Mouse (Mus musculus) embryonic facial prominence, embryonic 15.5 days (tissue): ENCODE data around the gene Usp35. TPM values are rescaled to one million over a fixed set of nuclear protein-coding genes. Genes with fewer than 3 reads are reported as not detected.

Experiments
- ATAC-seq: fragments of 200-750 bp; cut with Nextera tagmentation; 2 replicates; pipeline ENCODE4 v1.8.0; 2017; ENCODE audit warnings: low read depth, moderate TSS enrichment; ENCODE audit not compliant: insufficient number of reproducible peaks, low FRiP score, low TSS enrichment
- H3K27ac ChIP-seq: fragments of 300-500 bp; sonication (generic); replicated peaks from 2 replicates; pipeline ENCODE4 v1.5.1; 2015; ENCODE audit warnings: mild to moderate bottlenecking, inconsistent platforms
- H3K27me3 ChIP-seq: fragments of 300-500 bp; sonication (generic); 2 replicates; pipeline ENCODE4 v1.6.1; 2015; ENCODE audit warnings: inconsistent platforms
- H3K36me3 ChIP-seq: fragments of 300-500 bp; sonication (generic); 2 replicates; pipeline ENCODE4 v1.6.1; 2015; ENCODE audit warnings: mild to moderate bottlenecking, inconsistent platforms
- H3K4me1 ChIP-seq: fragments of 300-500 bp; sonication (generic); 2 replicates; pipeline ENCODE4 v1.6.1; 2015; ENCODE audit warnings: inconsistent platforms
- H3K4me2 ChIP-seq: fragments of 300-500 bp; sonication (generic); replicated peaks from 2 replicates; pipeline ENCODE4 v1.6.1; 2015; ENCODE audit warnings: mild to moderate bottlenecking, inconsistent platforms
- H3K4me3 ChIP-seq: fragments of 300-500 bp; sonication (generic); replicated peaks from 2 replicates; pipeline ENCODE4 v1.5.1; 2015; ENCODE audit warnings: mild to moderate bottlenecking, inconsistent platforms
- H3K9ac ChIP-seq: fragments of 300-500 bp; sonication (generic); 2 replicates; pipeline ENCODE4 v1.6.1; 2015; ENCODE audit warnings: inconsistent platforms
- H3K9me3 ChIP-seq: fragments of 300-500 bp; sonication (generic); replicated peaks from 2 replicates; pipeline ENCODE4 v1.6.1; 2016; ENCODE audit warnings: inconsistent platforms
- WGBS: fragments of 180-500 bp; shearing (Covaris S2); methylation state at CpG from one replicate; pipeline ENCODE4 v1.1.7; 2015; 5-methylcytosine and 5-hydroxymethylcytosine counted together
- polyA plus RNA-seq: library from polyadenylated mRNA; unstranded; fragments of >200 nt; fragmentation: Nextera tagmentation; extraction: Ambion mirVana; gene quantifications from 2 replicates; pipeline ENCODE4 v1.2.1, GENCODE M21; 2015

Gene Usp35
- polyA plus RNA-seq, 1 experiment from 2014 or later: 2.5 TPM

DNA sequence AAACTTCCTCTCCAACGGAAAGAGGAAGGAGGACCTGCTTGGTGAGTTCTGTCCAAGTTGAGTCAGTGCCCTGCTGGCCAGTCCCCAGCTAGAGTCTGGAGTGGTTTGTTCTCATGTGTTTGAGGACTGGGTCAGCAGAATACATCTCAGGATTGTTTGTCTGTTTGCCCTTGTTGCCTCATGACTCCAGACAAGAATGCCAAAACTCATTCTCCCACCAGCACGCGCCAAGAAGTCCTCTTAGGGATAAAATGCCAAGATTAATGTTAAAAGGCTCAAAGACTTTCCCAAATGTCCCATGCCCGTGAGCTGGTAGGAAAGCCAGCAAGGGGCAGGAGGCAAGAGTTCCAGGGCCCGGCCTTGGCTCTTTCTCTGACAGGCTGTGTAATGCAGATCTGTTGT is 25.1 kb upstream of the Usp35 start:
- H3K9ac ChIP-seq: no peak overlapping the region
- no peaks in the 10 kb centered on the region for H3K4me1 ChIP-seq
- H3K9me3 ChIP-seq: no peaks in the 10 kb centered on the region
- 72% methylated on average over 5 of the region's 5 CpGs for WGBS
- no peak for ATAC-seq
- H3K27ac ChIP-seq: no peak overlapping the region; the same call in 1 of the 2 replicates
- no peak overlapping the region for H3K4me3 ChIP-seq
- H3K36me3 ChIP-seq: no peaks in the 10 kb centered on the region
- no peaks in the 10 kb centered on the region for H3K27me3 ChIP-seq
- H3K4me2 ChIP-seq: no peak overlapping the region

GRCm38 (mm10) chr7:97356253-97356652 is 24.4 kb upstream of the Usp35 start:
- Histone ChIP-seq H3K4me2 (no peak overlapping the region), H3K4me1 (no peaks in the 10 kb centered on the region), H3K27ac (no peak overlapping the region), H3K36me3 (no peaks in the 10 kb centered on the region), H3K9me3 (no peaks in the 10 kb centered on the region), H3K4me3 (no peak overlapping the region), H3K27me3 (no peaks in the 10 kb centered on the region), H3K9ac (no peak overlapping the region)
- ATAC-seq: no peak
- WGBS: 83% methylated on average over 5 of the region's 5 CpGs

DNA sequence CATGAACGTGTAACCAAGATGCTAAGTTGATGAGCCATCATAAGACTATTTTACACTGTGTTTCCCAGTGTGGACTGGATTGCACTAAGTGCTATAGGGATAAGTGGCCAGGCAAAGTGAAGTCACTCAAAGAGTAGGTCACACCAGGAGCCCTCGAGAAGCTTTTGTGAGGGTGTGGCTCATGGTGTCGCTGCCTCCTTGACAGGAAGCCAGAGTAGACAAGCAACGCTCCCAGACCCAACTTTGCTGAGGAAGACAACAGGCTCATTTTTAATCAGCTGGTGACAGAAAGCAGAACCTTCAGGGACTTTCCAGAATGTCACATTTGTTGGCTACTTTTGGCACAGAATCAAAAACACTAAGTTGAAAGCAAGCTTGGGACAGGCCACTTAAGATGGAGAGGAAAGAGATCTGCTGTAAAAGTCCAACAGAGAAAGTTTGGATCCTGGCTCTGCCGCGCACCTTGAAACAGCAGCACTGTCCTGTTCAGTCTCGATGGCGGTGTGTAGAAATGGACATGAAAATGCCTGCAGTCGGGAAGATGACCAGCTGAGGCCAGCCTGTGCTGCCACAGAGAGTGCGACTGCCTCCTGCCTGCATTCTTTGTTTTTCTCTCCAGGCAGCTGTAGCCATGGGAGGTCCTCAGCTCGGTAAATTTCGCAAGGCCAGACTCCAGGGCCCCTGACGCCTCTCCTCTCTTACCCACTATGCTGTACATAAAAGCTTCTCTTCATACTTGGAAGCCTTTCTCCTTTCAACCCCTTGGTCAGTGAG is 23.4 kb upstream of the Usp35 start:
- no peak for ATAC-seq
- Histone ChIP-seq H3K4me1 (no peaks in the 10 kb centered on the region), H3K36me3 (no peaks in the 10 kb centered on the region), H3K4me2 (no peak overlapping the region), H3K27ac (no peak overlapping the region), H3K27me3 (no peaks in the 10 kb centered on the region), H3K4me3 (no peak overlapping the region), H3K9me3 (no peaks in the 10 kb centered on the region), H3K9ac (no peak overlapping the region)
- 47% methylated on average over 13 of the region's 13 CpGs for WGBS

- H3K27me3 ChIP-seq: no peaks in the 10 kb centered on the region
- 89% methylated on average over 6 of the region's 6 CpGs for WGBS
- H3K27ac ChIP-seq: no peak overlapping the region
- no peak overlapping the region for H3K4me2 ChIP-seq
- no peaks in the 10 kb centered on the region for H3K4me1 ChIP-seq
- peaks cover 12% of the 10 kb centered on the region for H3K36me3 ChIP-seq
- H3K4me3 ChIP-seq: no peak overlapping the region
- H3K9ac ChIP-seq: no peak overlapping the region
- ATAC-seq: no peak
- no peaks in the 10 kb centered on the region for H3K9me3 ChIP-seq
Measured at GRCm38 (mm10) chr7:97353356-97353755, 21.5 kb upstream of the Usp35 start.

GRCm38 (mm10) chr7:97351792-97352513 is 20.1 kb upstream of the Usp35 start:
- Histone ChIP-seq H3K9ac (no peak overlapping the region), H3K27ac (no peak overlapping the region), H3K36me3 (peaks cover 12% of the 10 kb centered on the region), H3K4me3 (no peak overlapping the region), H3K4me2 (no peak overlapping the region), H3K4me1 (no peaks in the 10 kb centered on the region), H3K9me3 (no peaks in the 10 kb centered on the region), H3K27me3 (no peaks in the 10 kb centered on the region)
- 82% methylated on average over 11 of the region's 11 CpGs for WGBS
- ATAC-seq: no peak; the same call in 1 of the 2 replicates

- Histone ChIP-seq H3K27me3 (no peaks in the 10 kb centered on the region), H3K9ac (no peak overlapping the region), H3K4me3 (no peak overlapping the region), H3K36me3 (peaks cover 12% of the 10 kb centered on the region), H3K4me1 (peaks cover 5% of the 10 kb centered on the region), H3K9me3 (no peaks in the 10 kb centered on the region), H3K27ac (no peak overlapping the region), H3K4me2 (no peak overlapping the region)
- WGBS: 78% methylated on average over 5 of the region's 5 CpGs
- ATAC-seq: no peak
Measured at GRCm38 (mm10) chr7:97350891-97351290, 19.1 kb upstream of the Usp35 start.

DNA sequence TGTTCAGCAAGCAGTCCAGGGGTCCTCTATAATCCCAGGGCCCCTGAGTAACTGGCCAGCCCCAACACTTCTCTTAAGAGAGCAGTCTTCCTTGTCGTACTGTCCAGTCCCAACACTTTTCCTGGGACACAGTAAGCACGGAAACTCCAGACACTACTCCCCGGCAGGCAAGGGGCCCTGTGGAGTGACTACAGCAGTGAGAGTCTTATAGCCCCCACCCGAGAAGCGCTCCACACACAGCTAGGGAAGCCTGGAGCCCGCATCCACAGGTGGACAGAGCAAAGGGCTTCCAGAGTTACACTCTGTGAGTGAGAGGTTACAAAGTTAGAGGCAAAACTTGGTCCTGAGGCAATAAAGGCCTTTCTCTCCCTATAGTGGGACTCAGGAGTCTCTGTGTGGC is 17.6 kb upstream of the Usp35 start:
- no peak overlapping the region for H3K4me2 ChIP-seq
- no peak for ATAC-seq
- no peak overlapping the region for H3K9ac ChIP-seq
- H3K27ac ChIP-seq: no peak overlapping the region
- H3K4me3 ChIP-seq: no peak overlapping the region
- 87% methylated on average over 6 of the region's 6 CpGs for WGBS
- H3K27me3 ChIP-seq: no peaks in the 10 kb centered on the region
- H3K36me3 ChIP-seq: peaks cover 12% of the 10 kb centered on the region
- peaks cover 18% of the 10 kb centered on the region for H3K4me1 ChIP-seq
- H3K9me3 ChIP-seq: no peaks in the 10 kb centered on the region

- no peak overlapping the region for H3K4me3 ChIP-seq
- no peaks in the 10 kb centered on the region for H3K27me3 ChIP-seq
- no peak overlapping the region for H3K27ac ChIP-seq
- no peak overlapping the region for H3K9ac ChIP-seq
- no peaks in the 10 kb centered on the region for H3K9me3 ChIP-seq
- 77% methylated on average over 5 of the region's 5 CpGs for WGBS
- H3K4me1 ChIP-seq: peaks cover 18% of the 10 kb centered on the region
- peaks cover 12% of the 10 kb centered on the region for H3K36me3 ChIP-seq
- ATAC-seq: no peak
- H3K4me2 ChIP-seq: no peak overlapping the region
Measured at GRCm38 (mm10) chr7:97348836-97349235, 17.0 kb upstream of the Usp35 start.

DNA sequence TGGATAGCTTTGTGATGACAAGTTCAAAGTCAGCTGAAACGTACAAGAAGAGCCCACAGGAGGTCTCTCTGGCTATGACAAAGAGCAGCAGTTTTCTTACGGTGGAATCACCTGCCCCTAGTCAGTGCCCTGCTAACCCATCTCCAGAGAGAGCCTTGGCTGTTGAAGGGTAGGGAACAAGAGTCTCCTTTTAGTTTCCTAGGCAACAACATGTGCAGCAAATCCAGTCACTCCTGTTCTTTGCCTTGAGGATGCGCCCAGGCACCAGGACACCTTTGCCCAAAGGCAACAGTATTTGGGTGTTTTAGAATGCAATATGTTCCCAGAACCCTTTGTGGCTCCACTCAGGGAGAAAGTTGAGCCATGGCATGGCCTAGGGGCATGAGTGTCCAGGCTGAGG is 16.5 kb upstream of the Usp35 start:
- Histone ChIP-seq H3K9me3 (no peaks in the 10 kb centered on the region), H3K4me1 (peaks cover 18% of the 10 kb centered on the region), H3K9ac (no peak overlapping the region), H3K27me3 (no peaks in the 10 kb centered on the region), H3K36me3 (peaks cover 12% of the 10 kb centered on the region), H3K27ac (no peak overlapping the region), H3K4me3 (no peak overlapping the region), H3K4me2 (no peak overlapping the region)
- WGBS: 80% methylated on average over 3 of the region's 3 CpGs
- ATAC-seq: no peak

GRCm38 (mm10) chr7:97347464-97347863 is 15.6 kb upstream of the Usp35 start:
- H3K27ac ChIP-seq: no peak overlapping the region
- no peaks in the 10 kb centered on the region for H3K9me3 ChIP-seq
- 97% methylated on average over 15 of the region's 15 CpGs for WGBS
- no peaks in the 10 kb centered on the region for H3K27me3 ChIP-seq
- H3K36me3 ChIP-seq: peaks cover 12% of the 10 kb centered on the region
- peaks cover 18% of the 10 kb centered on the region for H3K4me1 ChIP-seq
- H3K4me2 ChIP-seq: no peak overlapping the region
- ATAC-seq: no peak
- H3K4me3 ChIP-seq: no peak overlapping the region
- H3K9ac ChIP-seq: no peak overlapping the region

- H3K27me3 ChIP-seq: no peaks in the 10 kb centered on the region
- peaks cover 12% of the 10 kb centered on the region for H3K36me3 ChIP-seq
- no peak overlapping the region for H3K4me3 ChIP-seq
- ATAC-seq: no peak
- H3K27ac ChIP-seq: no peak overlapping the region
- no peak overlapping the region for H3K9ac ChIP-seq
- peaks cover 18% of the 10 kb centered on the region for H3K4me1 ChIP-seq
- 83% methylated on average over 4 of the region's 4 CpGs for WGBS
- no peak overlapping the region for H3K4me2 ChIP-seq
- no peaks in the 10 kb centered on the region for H3K9me3 ChIP-seq
Measured at GRCm38 (mm10) chr7:97346822-97347166, 15.0 kb upstream of the Usp35 start.
